Mouse (Mus musculus): Measurements from ENCODE around the gene Trp53tg5.

The Trp53tg5 gene

DNA sequence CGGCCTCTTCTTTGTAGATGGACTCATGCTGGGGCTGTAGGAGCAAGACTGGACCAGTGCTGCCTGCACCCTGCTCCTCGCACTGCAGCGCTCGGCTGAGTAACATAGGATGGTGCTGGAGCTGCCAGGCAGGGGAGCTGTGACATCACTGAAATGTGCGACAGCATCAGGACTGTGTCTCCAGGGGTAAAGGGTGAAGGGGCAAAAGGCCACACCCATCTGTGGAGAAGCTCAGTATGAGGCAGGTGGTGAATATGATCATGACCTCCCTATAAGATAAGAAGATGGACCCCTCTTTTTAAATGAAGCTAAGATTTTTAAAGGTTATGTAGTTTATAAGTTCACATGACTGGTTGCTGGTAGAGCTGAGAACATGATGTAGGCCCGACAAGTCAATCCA lies at the start of gene Trp53tg5:
Gene Trp53tg5 (minus strand): TSS at position 101 of the 400 bp plus-strand sequence.
- in situ Hi-C loops (cut with MboI, MseI) = no loop called here

DNA sequence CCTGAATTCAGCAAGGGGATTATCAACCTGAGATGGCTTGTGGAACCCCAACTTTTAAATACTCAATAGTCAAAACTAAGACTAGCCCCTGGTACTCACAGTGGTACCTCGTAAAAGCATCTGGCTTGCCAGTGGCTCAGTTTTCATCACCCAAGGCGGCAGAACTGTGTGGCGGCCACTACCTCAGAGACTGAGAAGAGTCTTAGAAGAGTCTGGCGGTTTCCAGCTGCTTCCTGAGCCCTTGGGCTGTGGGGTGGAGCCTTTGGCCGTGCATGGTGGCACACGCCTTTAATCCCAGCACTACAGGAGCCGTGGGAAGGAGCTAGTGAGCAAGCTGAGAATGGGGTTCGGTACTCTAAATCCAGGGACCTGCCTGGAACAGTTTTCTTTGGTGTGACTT lies 48.8 kb upstream of the Trp53tg5 start:
- in situ Hi-C loops (cut with MboI, MseI) = no loop called here

DNA sequence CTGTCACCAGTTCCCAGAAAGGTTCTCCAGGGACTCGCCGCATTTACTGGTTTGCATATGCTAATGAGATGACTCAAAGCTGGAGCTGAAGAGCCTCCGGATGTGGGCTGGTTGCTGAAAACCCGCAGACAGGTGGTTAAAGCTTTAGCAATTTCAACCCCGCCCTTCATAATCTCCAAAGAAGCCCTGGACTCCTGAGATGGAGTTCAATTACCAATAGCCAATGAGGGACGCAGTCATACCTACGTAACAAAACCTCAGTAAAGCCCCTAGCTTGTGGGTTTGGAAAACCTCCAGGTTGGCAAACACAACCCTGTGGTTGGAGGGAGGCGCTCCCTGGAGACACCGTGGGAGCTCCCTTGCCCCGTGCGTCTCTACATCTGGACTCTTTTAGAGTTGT lies 48.3 kb upstream of the Trp53tg5 start:
- in situ Hi-C loops (cut with MboI, MseI) = no loop called here

DNA sequence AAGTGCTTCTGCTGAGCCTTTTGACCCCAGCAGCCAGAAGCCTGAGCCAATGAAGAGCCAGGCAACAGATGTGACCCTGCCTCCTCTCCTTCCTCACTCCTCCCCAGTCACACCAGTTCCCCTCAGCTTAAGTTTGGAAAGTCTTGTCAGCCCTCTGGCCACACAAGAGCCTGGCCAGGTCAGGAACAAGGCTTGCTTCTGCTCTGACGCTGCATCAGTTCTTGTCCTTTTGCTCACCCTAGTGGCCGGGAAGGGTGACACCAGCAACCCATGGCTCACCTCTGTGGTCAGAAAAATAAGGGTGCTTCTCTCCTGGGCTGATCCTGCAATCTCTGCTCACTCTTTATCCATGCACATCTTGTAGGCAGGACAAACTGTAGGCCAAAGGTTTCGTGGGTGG lies 47.3 kb upstream of the Trp53tg5 start:
- in situ Hi-C loops (cut with MboI, MseI) = no loop called here

DNA sequence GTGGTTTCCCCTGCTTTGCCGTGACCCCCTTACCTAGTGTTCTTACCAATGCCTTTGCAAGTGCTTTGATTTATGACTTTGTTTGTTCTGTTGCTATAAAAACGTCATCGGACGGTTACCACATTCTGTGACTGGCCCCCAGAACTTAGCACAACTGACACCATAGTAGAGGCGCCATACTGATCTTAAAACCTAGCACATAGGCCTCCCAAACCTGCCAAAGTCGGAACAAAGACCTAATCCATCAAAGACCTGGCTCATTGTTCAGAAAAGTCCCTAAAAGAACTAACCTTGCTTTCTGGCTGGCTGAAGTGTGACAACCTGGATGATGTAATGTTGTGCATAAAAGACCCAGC lies 45.6 kb upstream of the Trp53tg5 start:
- in situ Hi-C loops (cut with MboI, MseI) = no loop called here

GRCm38 (mm10) chr2:164518266-164519170 lies 45.0 kb upstream of the Trp53tg5 start:
- in situ Hi-C loops (cut with MboI, MseI) = no loop called here

DNA sequence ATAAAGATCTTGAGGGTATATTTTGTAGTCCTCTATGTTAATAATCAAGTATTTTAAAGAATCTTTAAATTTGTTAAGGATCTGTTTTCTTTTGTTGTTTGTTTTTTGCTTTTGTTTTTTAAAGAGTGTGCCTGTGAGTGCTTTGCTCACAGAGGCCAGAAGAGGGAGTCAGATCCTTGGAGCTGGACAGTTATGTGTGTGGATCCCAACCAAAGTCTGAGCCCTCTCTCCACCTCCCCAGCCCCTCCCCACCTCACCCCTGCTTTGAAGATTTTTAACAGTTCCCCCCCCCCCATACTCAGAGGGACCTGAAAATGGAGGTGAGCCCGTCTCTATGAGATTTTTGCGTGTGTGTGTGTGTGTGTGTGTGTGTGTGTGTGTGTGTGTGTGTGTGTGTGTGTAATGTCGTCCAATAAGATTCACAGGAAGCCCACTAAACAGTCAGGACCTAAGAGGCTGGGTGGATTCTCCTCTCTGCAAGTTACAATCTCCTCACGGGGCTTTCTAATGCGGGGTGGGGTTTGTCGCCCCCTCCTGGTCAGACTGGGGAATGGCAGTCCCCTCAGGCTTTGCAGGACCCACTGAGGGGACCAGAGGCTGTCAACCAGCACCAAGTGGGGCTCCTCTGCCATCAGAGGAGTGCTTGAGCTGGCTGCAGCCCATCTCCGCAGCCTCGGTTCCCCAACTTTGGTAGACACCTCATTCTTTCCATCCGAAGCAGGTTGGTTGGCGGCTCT lies 44.1 kb upstream of the Trp53tg5 start:
- in situ Hi-C loops (cut with MboI, MseI) = no loop called here

DNA sequence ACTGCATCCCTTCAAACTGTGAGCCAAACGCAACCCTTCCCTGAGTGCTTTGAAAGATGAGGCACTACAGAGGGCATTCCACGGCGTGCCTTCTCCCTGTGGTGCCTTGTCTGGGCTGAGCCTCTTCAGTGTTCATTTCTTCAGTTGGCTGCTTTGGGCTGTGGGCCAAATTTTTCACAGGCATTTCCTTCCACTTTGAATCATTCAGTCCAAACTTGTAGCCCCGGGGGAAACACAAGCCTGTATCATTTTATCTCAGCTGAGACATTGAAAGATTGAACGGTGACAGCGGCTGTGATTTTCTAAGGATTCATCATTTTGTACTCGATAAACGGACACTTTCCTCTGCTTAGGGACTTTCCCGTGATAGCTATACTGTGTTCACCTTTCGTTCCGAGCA lies 43.1 kb upstream of the Trp53tg5 start:
- in situ Hi-C loops (cut with MboI, MseI) = no loop called here

GRCm38 (mm10) chr2:164515897-164516296 lies 42.4 kb upstream of the Trp53tg5 start:
- in situ Hi-C loops (cut with MboI, MseI) = no loop called here

DNA sequence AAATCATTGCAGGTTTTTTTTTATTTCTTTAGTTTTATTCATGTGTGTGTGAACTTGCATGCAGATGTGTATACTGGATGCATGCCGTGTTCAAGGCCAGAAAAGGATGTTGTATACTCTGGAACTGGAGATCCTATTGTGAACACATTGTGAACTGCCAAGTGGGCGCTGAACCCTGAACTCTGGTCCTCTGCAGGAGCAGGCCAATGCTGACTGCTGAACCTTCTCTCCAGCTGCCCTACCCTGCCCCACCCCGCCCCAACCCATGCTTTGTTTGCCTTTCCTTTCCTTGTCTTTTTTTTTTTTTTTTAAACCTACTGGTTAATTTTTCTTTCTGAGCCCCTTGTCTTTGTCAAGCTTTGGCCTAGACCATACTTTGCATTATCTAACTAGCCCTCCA lies 41.4 kb upstream of the Trp53tg5 start:
- in situ Hi-C loops (cut with MboI, MseI) = no loop called here

DNA sequence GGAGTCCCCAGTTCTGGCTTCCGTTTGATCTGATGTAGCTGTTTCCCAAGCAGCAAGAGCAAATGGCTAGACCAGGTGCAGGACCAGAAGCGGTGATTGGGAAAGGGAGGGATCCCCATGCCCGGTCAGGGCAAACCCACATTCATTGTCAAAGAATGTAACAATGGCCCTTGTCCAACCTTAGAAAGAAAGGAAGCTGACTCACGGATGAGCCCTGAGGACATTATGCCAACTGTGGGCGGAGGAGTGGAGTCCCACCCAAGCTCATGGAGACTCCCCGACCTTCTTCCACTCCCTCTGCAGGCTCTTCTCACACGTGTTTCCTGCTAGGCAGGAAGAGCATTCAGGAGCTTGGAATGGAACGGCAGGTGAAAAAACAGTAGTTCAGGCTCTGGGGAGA lies 39.9 kb upstream of the Trp53tg5 start:
- in situ Hi-C loops (cut with MboI, MseI) = no loop called here

- in situ Hi-C loops (cut with MboI, MseI) = no loop called here
These were observed 38.8 kb upstream of the Trp53tg5 start for GRCm38 (mm10) chr2:164512121-164512909.

- in situ Hi-C loops (cut with MboI, MseI) = no loop called here
These were observed 37.2 kb upstream of the Trp53tg5 start for GRCm38 (mm10) chr2:164510621-164511190.

DNA sequence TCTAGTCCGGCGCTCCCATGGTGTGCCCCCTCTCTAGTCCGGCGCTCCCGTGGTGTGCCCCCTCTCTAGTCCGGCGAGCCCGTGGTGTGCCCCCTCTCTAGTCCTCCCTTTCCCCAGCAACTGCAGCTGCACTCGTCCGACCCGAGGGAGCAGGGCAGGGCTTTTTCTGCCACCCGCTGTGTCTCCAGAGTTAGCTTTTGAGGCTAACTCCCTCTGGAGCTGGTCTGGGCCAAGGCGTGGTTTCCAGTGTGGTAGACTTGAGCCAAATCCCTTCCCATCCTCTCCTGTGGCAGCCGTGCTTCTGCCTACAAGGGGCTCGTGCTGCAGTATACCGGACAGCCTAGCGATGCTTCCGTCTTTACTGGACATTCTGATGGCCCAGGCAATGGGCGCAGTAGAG lies 34.3 kb upstream of the Trp53tg5 start:
- in situ Hi-C loops (cut with MboI, MseI) = no loop called here

DNA sequence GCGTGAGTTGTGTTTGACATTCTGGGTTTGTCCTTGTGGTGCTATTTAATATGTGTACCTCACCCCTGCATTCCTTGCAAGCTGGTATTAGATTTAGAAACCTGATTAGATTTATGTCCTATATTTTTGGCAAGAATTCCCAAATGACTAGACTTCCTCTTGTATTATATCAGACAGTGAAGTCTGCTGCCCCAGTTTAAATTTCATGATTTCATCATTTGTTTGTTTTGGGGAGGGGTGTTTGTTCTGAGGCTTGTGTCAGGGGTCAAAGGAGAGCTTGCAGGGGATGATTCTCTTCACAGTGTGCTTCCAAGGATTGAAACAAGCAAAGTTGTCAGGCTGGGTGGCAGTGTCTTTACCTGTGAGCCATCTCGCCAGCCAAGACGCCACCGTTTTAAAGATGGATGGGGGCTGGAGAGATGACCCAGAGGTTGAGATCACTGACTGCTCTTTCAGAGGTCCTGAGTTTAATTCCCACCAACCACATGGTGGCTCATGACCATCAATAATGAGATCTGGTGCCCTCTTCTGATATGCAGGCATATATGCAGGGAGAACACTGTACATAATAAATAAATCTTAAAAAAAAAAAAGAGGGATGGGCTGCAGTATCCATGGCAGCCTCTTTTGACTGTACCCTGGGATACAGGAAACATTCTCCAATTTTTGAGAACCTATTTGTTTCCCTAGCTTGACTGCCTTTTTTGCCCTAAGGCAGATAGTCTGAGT lies 32.3 kb upstream of the Trp53tg5 start:
- in situ Hi-C loops (cut with MboI, MseI) = no loop called here

DNA sequence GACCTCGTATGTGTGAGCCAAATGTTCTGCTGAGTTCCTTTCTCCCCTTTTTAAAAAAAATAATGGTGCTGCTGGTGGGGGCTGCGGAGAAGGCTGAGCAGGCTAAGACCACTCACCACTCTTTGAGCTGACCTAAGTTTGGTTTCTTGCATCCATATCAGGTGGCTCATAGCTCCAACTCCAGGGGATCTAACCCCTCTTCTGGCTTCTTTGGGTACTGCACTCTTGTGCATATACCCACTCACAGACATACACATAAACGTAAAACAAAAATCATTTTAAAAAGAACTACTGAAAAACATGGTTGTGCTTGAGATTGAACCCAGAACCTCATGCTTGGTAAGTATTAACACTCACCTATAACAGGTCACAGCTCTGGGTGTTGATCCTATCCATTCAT lies 31.4 kb upstream of the Trp53tg5 start:
- in situ Hi-C loops (cut with MboI, MseI) = no loop called here

- in situ Hi-C loops (cut with MboI, MseI) = no loop called here
These were observed 27.0 kb upstream of the Trp53tg5 start for GRCm38 (mm10) chr2:164500511-164500910.

- in situ Hi-C loops (cut with MboI, MseI) = no loop called here
These were observed 25.8 kb upstream of the Trp53tg5 start for GRCm38 (mm10) chr2:164499317-164499716.

- in situ Hi-C loops (cut with MboI, MseI) = no loop called here
These were observed 24.3 kb upstream of the Trp53tg5 start for GRCm38 (mm10) chr2:164497691-164498268.

DNA sequence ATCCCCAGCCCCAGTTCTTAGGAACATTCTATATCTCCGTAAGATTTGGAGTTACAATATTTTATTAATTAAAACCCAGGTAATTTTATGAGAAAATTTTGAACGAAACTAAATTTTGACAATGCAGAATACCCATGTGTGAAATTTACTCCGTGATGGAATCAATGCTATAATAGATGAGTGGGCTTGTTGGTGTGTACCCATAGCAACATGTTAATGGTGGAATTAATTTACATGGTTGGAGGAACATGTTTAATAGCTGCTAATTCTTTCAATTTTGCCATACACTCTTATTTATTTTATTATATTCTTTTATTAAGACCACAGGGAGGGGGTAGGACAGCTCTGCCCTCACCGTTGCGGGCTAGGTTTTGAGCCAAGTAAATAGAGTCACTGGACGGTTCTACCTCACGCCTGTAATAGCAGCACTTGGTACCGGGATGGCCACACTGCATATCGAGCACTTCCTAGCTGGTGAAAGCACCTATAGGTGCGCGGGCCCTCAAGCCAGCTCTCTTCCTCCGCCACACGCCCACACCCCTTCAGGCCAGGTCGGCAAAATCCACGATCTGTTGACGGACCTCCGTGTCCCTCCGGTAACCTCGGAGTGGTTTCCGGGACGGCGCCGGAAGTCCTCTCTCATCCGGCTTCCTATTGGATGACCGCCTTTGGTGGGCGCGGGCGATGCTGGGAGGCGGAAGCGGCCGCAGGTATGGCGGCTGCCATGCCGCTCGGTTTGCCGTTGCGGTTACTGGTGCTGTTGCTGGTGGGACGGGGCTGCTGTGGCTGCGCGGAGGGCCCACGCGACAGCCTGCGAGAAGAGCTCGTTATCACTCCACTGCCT lies 23.5 kb upstream of the Trp53tg5 start, which contains the start of gene Pigt:
Gene Pigt (plus strand): TSS at position 674 of the 844 bp plus-strand sequence.
- in situ Hi-C loops (cut with MboI, MseI) = no loop called here

Measured in T-helper 1 cell (primary cell).